Mouse (Mus musculus) liver, postnatal 0 days (tissue): ENCODE data around the gene Ift88.

Source experiments
- CTCF ChIP-seq: sonication (generic); IDR thresholded peaks from 2 replicates; pipeline ENCODE4 v1.5.1; 2016; ENCODE audit warnings: antibody characterized with exemption, low read depth
- EP300 ChIP-seq: IDR thresholded peaks from 2 replicates; pipeline ENCODE4 v1.6.1; 2016; ENCODE audit warnings: antibody characterized with exemption, low read depth, mild to moderate bottlenecking

DNA sequence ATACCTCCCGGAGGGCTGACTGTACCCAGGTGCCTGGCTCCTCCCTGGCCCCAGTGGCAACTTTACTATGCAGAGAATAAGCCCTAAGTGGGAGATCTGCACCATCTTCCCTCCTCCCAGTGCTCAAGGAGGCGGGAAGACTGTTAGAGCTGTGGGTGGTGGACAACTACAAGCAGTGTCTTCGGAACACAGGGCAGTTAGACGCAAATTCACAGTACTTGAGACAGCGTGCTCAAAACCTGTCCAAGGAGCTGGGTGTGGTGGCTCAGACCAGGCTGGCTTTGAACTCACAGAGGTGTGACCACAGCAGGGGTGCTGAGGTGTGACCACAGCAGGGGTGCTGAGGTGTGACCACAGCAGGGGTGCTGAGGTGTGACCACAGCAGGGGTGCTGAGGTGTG lies 130.6 kb downstream of the Ift88 start:
- TF ChIP-seq EP300 (no peak), CTCF (no peak)
